Mouse (Mus musculus): ENCODE measurements around the gene Fbxw7. TPM values are rescaled to one million over a fixed set of nuclear protein-coding genes. Genes with fewer than 3 reads are reported as not detected.
"Not testable (repeated sequence)": the region's sequence is repeated elsewhere in the genome, so short reads cannot be mapped to it uniquely, and the experiment has no call there.

Fbxw7 gene
- polyA plus RNA-seq, 1 experiment from 2014 or later: 7.8 TPM

DNA sequence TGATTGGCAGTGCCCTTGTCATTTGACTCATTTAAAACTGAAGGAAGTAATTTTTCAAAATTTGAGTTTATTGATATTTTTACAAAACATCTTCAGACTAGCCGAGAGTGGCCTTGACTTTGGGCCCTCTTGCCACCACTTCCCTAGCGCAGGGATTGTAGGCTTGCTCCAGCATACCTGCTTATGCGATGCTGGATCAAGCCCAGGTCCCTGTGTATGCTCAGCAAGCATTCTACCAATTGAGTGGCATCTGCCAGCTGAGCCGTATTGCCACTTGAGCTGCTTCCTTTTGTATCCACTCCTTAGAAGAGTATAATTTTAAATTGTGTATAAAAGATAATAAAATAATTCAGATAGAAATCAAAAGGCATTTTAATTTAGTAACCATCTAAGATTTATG is 26.2 kb downstream of the Fbxw7 start:
- Histone ChIP-seq H3K9me3 (ENCODE audit: control insufficient read depth, low read length) (no peaks in the 10 kb centered on the region), H3K4me2 (ENCODE audit: low read depth, low read length) (no peak overlapping the region), H3K9ac (ENCODE audit: low read depth, low read length) (no peak overlapping the region), H3K4me3 (ENCODE audit: low read length) (no peak overlapping the region), H3K36me3 (ENCODE audit: control insufficient read depth, insufficient read depth, low read length) (no peaks in the 10 kb centered on the region), H3K4me1 (ENCODE audit: control insufficient read depth, insufficient read depth, low read length) (0 out of 2 replicates have a peak, but pooled peaks cover 2% of the 10 kb centered on the region), H3K27me3 (replicated peaks; ENCODE audit: control insufficient read depth, insufficient read depth, low read length) (no peaks in the 10 kb centered on the region), H3K27ac (ENCODE audit: low read length) (no peak overlapping the region)
- ATAC-seq: no peak
- WGBS: 89% methylated on average over 4 of the region's 4 CpGs

DNA sequence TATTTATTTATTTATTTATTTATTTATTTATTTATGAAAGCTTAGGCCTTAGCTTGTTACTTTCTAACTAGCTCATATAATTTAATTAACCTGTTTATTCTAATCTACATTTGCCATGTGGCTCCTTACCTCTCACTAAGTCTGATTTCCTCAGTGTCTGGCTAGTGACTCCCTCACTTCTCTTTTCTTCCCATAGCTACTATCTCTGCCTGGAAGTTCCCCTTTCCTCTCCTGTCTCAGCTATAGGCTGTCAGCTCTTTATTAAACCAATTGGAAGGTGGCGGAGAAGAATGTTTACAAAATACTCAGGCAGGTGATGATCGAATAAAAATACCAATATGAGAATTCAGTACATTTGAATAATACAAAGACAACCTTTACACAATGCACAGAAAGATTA is 27.7 kb downstream of the Fbxw7 start:
- Histone ChIP-seq H3K9ac (ENCODE audit: low read depth, low read length) (no peak overlapping the region), H3K27me3 (replicated peaks; ENCODE audit: control insufficient read depth, insufficient read depth, low read length) (no peaks in the 10 kb centered on the region), H3K4me2 (ENCODE audit: low read depth, low read length) (no peak overlapping the region), H3K36me3 (ENCODE audit: control insufficient read depth, insufficient read depth, low read length) (no peaks in the 10 kb centered on the region), H3K9me3 (ENCODE audit: control insufficient read depth, low read length) (no peaks in the 10 kb centered on the region), H3K27ac (ENCODE audit: low read length) (no peak overlapping the region), H3K4me1 (ENCODE audit: control insufficient read depth, insufficient read depth, low read length) (0 out of 2 replicates have a peak, but pooled peaks cover 2% of the 10 kb centered on the region), H3K4me3 (ENCODE audit: low read length) (no peak overlapping the region)
- no peak for ATAC-seq
- WGBS: 91% methylated on average over 2 of the region's 2 CpGs

DNA sequence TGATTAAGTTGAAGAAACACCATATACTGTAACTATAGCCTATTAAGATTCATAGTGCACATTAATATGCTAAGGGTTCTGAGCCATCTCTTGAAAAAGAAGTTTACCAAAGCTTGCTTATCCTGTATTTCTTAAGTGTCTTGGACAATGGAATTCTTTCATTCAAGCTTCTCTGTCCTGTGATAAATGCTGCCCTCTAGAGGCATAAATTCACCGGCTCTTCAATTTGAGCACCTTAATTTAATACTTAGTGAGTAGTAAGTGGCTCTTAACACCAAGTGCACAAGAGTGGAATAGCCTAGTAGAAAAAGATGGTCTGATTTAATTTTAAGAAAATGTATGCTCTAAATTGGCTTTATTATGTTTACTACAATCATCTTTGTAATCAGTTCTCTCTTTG is 28.5 kb downstream of the Fbxw7 start:
- Histone ChIP-seq H3K4me3 (ENCODE audit: low read length) (no peak overlapping the region), H3K4me1 (ENCODE audit: control insufficient read depth, insufficient read depth, low read length) (no peaks in the 10 kb centered on the region), H3K27me3 (replicated peaks; ENCODE audit: control insufficient read depth, insufficient read depth, low read length) (no peaks in the 10 kb centered on the region), H3K4me2 (ENCODE audit: low read depth, low read length) (no peak overlapping the region), H3K36me3 (ENCODE audit: control insufficient read depth, insufficient read depth, low read length) (no peaks in the 10 kb centered on the region), H3K9me3 (ENCODE audit: control insufficient read depth, low read length) (no peaks in the 10 kb centered on the region), H3K9ac (ENCODE audit: low read depth, low read length) (no peak overlapping the region), H3K27ac (ENCODE audit: low read length) (no peak overlapping the region)
- whole genome bisulfite sequencing: 38% methylated on average over 1 of the region's 1 CpGs
- no peak for ATAC-seq

DNA sequence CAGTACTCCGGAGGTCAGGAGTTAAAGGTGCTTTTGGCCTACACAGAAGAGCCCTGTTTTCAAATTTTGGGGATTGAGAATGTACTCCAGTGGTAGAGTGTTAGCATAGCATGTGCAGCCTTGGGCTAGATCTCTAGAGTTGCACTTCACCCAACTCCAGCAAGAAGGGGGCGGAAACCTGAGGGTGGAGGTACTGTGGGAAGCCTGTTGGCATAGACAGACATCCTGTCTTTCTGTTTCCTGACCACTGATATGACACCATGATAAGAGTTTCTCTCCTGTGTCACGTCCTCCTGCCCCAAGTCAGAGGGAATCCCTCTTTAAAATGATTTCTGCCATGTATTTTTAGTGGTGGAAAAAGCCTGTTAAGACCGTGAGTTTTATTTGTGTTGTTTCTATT is 33.7 kb downstream of the Fbxw7 start:
- ATAC-seq: no peak
- Histone ChIP-seq H3K4me2 (ENCODE audit: low read depth, low read length) (no peak overlapping the region), H3K4me1 (ENCODE audit: control insufficient read depth, insufficient read depth, low read length) (peaks cover 5% of the 10 kb centered on the region; the same call in 1 of the 2 replicates), H3K4me3 (ENCODE audit: low read length) (no peak overlapping the region), H3K36me3 (ENCODE audit: control insufficient read depth, insufficient read depth, low read length) (no peaks in the 10 kb centered on the region), H3K27me3 (replicated peaks; ENCODE audit: control insufficient read depth, insufficient read depth, low read length) (no peaks in the 10 kb centered on the region), H3K9me3 (ENCODE audit: control insufficient read depth, low read length) (no peaks in the 10 kb centered on the region), H3K27ac (ENCODE audit: low read length) (no peak overlapping the region), H3K9ac (ENCODE audit: low read depth, low read length) (no peak overlapping the region)
- WGBS: 76% methylated on average over 4 of the region's 4 CpGs

DNA sequence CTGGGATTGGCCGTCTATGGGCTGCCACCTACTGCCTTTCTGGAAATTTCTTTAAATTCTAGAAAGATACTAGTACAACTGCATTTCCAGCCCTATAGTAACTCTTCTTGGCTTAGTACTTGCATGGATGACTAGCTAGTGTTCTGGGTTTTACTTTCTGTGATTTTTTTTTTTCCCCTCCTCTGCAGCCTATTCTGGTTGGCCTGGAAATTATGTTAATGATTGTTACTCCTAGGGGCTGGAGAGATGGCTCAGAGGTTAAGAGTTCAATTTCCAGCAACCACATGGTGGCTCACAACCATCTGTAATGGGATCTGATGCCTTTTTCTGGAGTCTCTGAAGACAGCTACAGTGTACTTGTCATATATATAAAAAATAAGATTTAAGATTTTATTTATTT is 35.4 kb downstream of the Fbxw7 start:
- H3K4me1 ChIP-seq (ENCODE audit: control insufficient read depth, insufficient read depth, low read length): peaks cover 5% of the 10 kb centered on the region; the same call in 1 of the 2 replicates
- no peak overlapping the region for H3K9ac ChIP-seq (ENCODE audit: low read depth, low read length)
- H3K27ac ChIP-seq (ENCODE audit: low read length): no peak overlapping the region
- no peaks in the 10 kb centered on the region for H3K36me3 ChIP-seq (ENCODE audit: control insufficient read depth, insufficient read depth, low read length)
- no peak for ATAC-seq
- 86% methylated on average over 1 of the region's 1 CpGs for WGBS
- no peak overlapping the region for H3K4me3 ChIP-seq (ENCODE audit: low read length)
- H3K27me3 ChIP-seq (replicated peaks; ENCODE audit: control insufficient read depth, insufficient read depth, low read length): no peaks in the 10 kb centered on the region
- no peak overlapping the region for H3K4me2 ChIP-seq (ENCODE audit: low read depth, low read length)
- H3K9me3 ChIP-seq (ENCODE audit: control insufficient read depth, low read length): no peaks in the 10 kb centered on the region

DNA sequence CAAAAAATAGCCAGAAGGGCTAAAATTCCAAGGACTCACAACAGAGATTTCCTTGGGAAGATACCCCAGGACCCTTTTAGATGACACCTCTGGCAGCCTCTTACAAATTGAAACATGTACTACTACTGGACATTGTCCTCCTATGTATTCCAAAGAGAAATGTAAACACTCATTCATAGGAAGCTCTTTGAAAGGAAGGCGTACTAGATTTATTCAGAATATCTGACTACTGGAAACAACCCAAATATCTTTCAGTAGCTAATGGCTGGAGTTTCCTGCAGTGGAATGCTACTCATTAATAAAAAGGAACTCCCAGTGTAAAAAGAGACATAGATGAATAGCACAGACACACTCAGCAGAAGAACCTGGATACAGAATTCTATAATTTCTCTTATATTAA is 36.7 kb downstream of the Fbxw7 start:
- WGBS: 48% methylated on average over 1 of the region's 1 CpGs
- no peak overlapping the region for H3K27ac ChIP-seq (ENCODE audit: low read length)
- ATAC-seq: no peak

DNA sequence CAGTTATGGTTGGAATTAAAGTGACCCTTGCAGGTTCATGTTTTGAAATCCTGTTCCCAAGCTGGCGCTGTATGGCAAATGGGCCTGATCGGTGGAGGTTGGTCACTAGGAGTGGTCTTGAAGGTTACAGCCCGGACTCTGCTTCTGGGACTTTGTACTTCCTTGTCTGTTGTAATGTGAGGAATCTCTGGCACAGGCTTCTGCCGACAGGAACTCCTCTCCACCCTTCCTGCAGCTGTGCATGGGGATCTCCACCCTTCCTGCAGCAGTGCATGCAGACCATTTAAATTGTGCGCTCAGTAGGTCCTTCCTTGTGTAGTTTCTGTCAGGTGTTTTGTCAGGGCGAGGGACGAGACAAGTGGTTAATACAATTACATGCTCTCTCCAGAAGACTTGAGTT is 37.8 kb downstream of the Fbxw7 start:
- H3K4me3 ChIP-seq (ENCODE audit: low read length): no peak overlapping the region
- H3K9ac ChIP-seq (ENCODE audit: low read depth, low read length): no peak overlapping the region
- peaks cover 5% of the 10 kb centered on the region; the same call in 1 of the 2 replicates for H3K4me1 ChIP-seq (ENCODE audit: control insufficient read depth, insufficient read depth, low read length)
- 0 out of 2 replicates have a peak overlapping the region, but pooled peaks have one; percentile 28 for H3K27ac ChIP-seq (ENCODE audit: low read length)
- 71% methylated on average over 7 of the region's 7 CpGs for WGBS
- no peak overlapping the region for H3K4me2 ChIP-seq (ENCODE audit: low read depth, low read length)
- peak; percentile 86 for ATAC-seq
- no peaks in the 10 kb centered on the region for H3K36me3 ChIP-seq (ENCODE audit: control insufficient read depth, insufficient read depth, low read length)
- H3K9me3 ChIP-seq (ENCODE audit: control insufficient read depth, low read length): no peaks in the 10 kb centered on the region
- H3K27me3 ChIP-seq (replicated peaks; ENCODE audit: control insufficient read depth, insufficient read depth, low read length): no peaks in the 10 kb centered on the region

More for the DNA sequence above, 36.7 kb downstream of the Fbxw7 start:
- Histone ChIP-seq H3K4me2 (ENCODE audit: low read depth, low read length) (no peak overlapping the region), H3K4me1 (ENCODE audit: control insufficient read depth, insufficient read depth, low read length) (peaks cover 5% of the 10 kb centered on the region; the same call in 1 of the 2 replicates), H3K36me3 (ENCODE audit: control insufficient read depth, insufficient read depth, low read length) (no peaks in the 10 kb centered on the region), H3K9me3 (ENCODE audit: control insufficient read depth, low read length) (no peaks in the 10 kb centered on the region), H3K9ac (ENCODE audit: low read depth, low read length) (no peak overlapping the region), H3K27me3 (replicated peaks; ENCODE audit: control insufficient read depth, insufficient read depth, low read length) (no peaks in the 10 kb centered on the region), H3K4me3 (ENCODE audit: low read length) (no peak overlapping the region)

DNA sequence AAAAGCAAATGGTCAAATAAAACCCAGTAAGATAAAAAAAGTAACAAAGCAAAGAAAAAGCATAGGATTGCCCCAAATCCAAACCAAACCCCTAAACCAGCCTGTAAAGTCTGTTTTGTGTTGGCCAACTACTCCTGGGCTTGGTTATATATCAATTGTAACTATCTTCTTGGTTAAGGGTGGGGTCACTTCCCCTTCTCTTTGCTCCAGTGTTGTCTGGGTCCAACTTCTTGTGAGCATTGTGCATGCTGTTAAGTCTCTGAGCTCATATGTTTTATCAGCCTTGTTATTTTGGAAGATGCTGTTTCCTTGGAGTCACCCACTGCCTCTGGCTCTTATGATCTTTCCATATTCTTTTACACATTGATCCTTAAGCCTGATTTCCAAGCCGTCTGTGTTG is 39.4 kb downstream of the Fbxw7 start:
- Histone ChIP-seq H3K27me3 (replicated peaks; ENCODE audit: control insufficient read depth, insufficient read depth, low read length) (no peaks in the 10 kb centered on the region), H3K9me3 (ENCODE audit: control insufficient read depth, low read length) (no peaks in the 10 kb centered on the region), H3K4me2 (ENCODE audit: low read depth, low read length) (no peak overlapping the region), H3K36me3 (ENCODE audit: control insufficient read depth, insufficient read depth, low read length) (no peaks in the 10 kb centered on the region), H3K9ac (ENCODE audit: low read depth, low read length) (no peak overlapping the region), H3K4me3 (ENCODE audit: low read length) (no peak overlapping the region), H3K27ac (ENCODE audit: low read length) (no peak overlapping the region), H3K4me1 (ENCODE audit: control insufficient read depth, insufficient read depth, low read length) (peaks cover 5% of the 10 kb centered on the region; the same call in 1 of the 2 replicates)
- no peak for ATAC-seq
- whole genome bisulfite sequencing: 83% methylated on average over 1 of the region's 1 CpGs

DNA sequence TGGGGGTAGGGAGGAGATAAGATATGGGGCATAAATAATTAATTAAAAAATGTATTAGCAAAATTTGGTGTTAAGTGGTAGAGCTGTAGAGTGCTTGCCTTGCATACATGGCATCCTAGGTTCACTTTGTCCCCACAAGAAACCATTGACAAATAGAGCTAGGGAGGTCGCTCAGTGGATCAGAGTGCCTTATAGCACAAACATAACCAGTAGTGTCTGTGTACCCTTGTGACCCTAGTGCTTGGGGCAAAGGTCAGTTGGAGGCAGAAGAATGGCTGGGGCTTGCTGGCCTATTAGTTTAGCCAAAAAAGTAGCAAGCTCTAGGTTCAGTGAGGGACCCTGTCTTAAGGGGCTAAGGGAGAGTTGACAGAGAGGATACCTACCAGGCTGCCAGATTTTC is 45.6 kb downstream of the Fbxw7 start:
- H3K9ac ChIP-seq (ENCODE audit: low read depth, low read length): no peak overlapping the region
- no peak for ATAC-seq
- H3K4me1 ChIP-seq (ENCODE audit: control insufficient read depth, insufficient read depth, low read length): no peaks in the 10 kb centered on the region
- no peaks in the 10 kb centered on the region for H3K9me3 ChIP-seq (ENCODE audit: control insufficient read depth, low read length)
- H3K27me3 ChIP-seq (replicated peaks; ENCODE audit: control insufficient read depth, insufficient read depth, low read length): no peaks in the 10 kb centered on the region
- H3K27ac ChIP-seq (ENCODE audit: low read length): no peak overlapping the region
- no peaks in the 10 kb centered on the region for H3K36me3 ChIP-seq (ENCODE audit: control insufficient read depth, insufficient read depth, low read length)
- H3K4me2 ChIP-seq (ENCODE audit: low read depth, low read length): no peak overlapping the region
- no peak overlapping the region for H3K4me3 ChIP-seq (ENCODE audit: low read length)
- WGBS: 59% methylated on average over 1 of the region's 1 CpGs

DNA sequence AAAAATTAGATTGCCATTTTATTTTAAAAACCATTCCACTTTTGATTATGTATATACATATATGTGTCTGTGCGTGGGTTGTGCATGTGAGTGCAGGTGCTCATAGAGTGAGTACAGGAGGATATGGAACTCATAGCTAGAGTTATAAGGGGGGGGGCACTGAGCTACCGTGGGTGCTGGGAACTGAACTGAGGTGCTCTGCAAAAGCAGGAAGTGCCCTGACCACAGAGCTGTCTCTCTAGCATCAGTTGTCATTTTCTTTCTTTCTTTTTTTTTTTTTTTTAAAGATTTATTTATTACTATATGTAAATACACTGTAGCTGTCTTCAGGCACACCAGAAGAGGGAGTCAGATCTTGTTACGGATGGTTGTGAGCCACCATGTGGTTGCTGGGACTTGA is 46.7 kb downstream of the Fbxw7 start:
- not testable (repeated sequence) for H3K4me3 ChIP-seq (ENCODE audit: low read length); H3K4me2 ChIP-seq (ENCODE audit: low read depth, low read length); H3K4me1 ChIP-seq (ENCODE audit: control insufficient read depth, insufficient read depth, low read length); H3K9ac ChIP-seq (ENCODE audit: low read depth, low read length); H3K9me3 ChIP-seq (ENCODE audit: control insufficient read depth, low read length); H3K36me3 ChIP-seq (ENCODE audit: control insufficient read depth, insufficient read depth, low read length); ATAC-seq; H3K27ac ChIP-seq (ENCODE audit: low read length); H3K27me3 ChIP-seq (replicated peaks; ENCODE audit: control insufficient read depth, insufficient read depth, low read length)
- 95% methylated on average over 3 of the region's 3 CpGs for WGBS
